Mouse (Mus musculus) neural tube, embryonic 11.5 days (tissue): ENCODE data around the gene Bcor. TPM values are rescaled to one million over a fixed set of nuclear protein-coding genes. Genes with fewer than 3 reads are reported as not detected.

Experiments
- ATAC-seq: fragments of 200-750 bp; cut with Nextera tagmentation; 2 replicates; pipeline ENCODE4 v1.8.0; 2017; ENCODE audit warnings: moderate number of reproducible peaks, mild to moderate bottlenecking, moderate TSS enrichment, moderate library complexity; ENCODE audit not compliant: insufficient read depth, low FRiP score, low TSS enrichment
- DNase-seq: peaks from one replicate; pipeline ENCODE4 v3.0.0-alpha.2; 2015; ENCODE audit warnings: low spot score
- H3K27ac ChIP-seq: fragments of 300-500 bp; sonication (generic); 2 replicates; pipeline ENCODE4 v1.5.1; 2014; ENCODE audit warnings: low read depth, mild to moderate bottlenecking, low read length
- H3K27me3 ChIP-seq: fragments of 300-500 bp; sonication (generic); 2 replicates; pipeline ENCODE4 v1.6.1; 2014; ENCODE audit warnings: mild to moderate bottlenecking, low read length, mixed read lengths; ENCODE audit not compliant: control insufficient read depth, insufficient read depth
- H3K36me3 ChIP-seq: fragments of 300-500 bp; sonication (generic); 2 replicates; pipeline ENCODE4 v1.6.1; 2014; ENCODE audit warnings: mild to moderate bottlenecking, low read length, moderate library complexity, mixed read lengths; ENCODE audit not compliant: control insufficient read depth, insufficient read depth
- H3K4me1 ChIP-seq: fragments of 300-500 bp; sonication (generic); 2 replicates; pipeline ENCODE4 v1.6.1; 2014; ENCODE audit warnings: low read length, mixed read lengths; ENCODE audit not compliant: control insufficient read depth, insufficient read depth
- H3K4me2 ChIP-seq: fragments of 300-500 bp; sonication (generic); 2 replicates; pipeline ENCODE4 v1.6.1; 2014; ENCODE audit warnings: low read depth, mild to moderate bottlenecking, moderate library complexity
- H3K4me3 ChIP-seq: fragments of 300-500 bp; sonication (generic); 2 replicates; pipeline ENCODE4 v1.5.1; 2014; ENCODE audit warnings: low read depth, low read length
- H3K9ac ChIP-seq: fragments of 300-500 bp; sonication (generic); 2 replicates; pipeline ENCODE4 v1.6.1; 2014; ENCODE audit warnings: mild to moderate bottlenecking, low read length
- H3K9me3 ChIP-seq: fragments of 300-500 bp; sonication (generic); 2 replicates; pipeline ENCODE4 v1.6.1; 2016; ENCODE audit warnings: low read length; ENCODE audit not compliant: control insufficient read depth
- WGBS: fragments of 180-500 bp; shearing (Covaris S2); extraction: QIAGEN DNeasy Blood & Tissue Kit; methylation state at CpG from one replicate; pipeline ENCODE4 v1.1.7; 2014; 5-methylcytosine and 5-hydroxymethylcytosine counted together
- polyA plus RNA-seq: library from polyadenylated mRNA; unstranded; fragments of >200 nt; fragmentation: Nextera tagmentation; extraction: Ambion mirVana; gene quantifications from 2 replicates; pipeline ENCODE4 v1.2.1, GENCODE M21; 2014

The Bcor gene
- polyA plus RNA-seq, 1 experiment from 2014 or later, result 26.7 TPM

- H3K27me3 ChIP-seq, result peaks cover 52% of the 10 kb centered on the region
- H3K4me1 ChIP-seq, result peaks cover 11% of the 10 kb centered on the region; the same call in 1 of the 2 replicates
- H3K9me3 ChIP-seq, result no peaks in the 10 kb centered on the region
- no peaks in the 10 kb centered on the region for H3K36me3 ChIP-seq
- peak; percentile 40 for DNase-seq
- H3K9ac ChIP-seq, result no peak overlapping the region
- H3K27ac ChIP-seq, result no peak overlapping the region
- no peak for ATAC-seq
- no peak overlapping the region for H3K4me3 ChIP-seq
- 9% methylated on average over 31 of the region's 31 CpGs for WGBS
- H3K4me2 ChIP-seq, result no peak overlapping the region
Measured at GRCm38 (mm10) chrX:12153141-12154095, 6.7 kb downstream of the Bcor start.

- 8% methylated on average over 36 of the region's 42 CpGs for WGBS
- H3K4me2 ChIP-seq, result peak overlapping the region; percentile 44
- no peaks in the 10 kb centered on the region for H3K9me3 ChIP-seq
- peak overlapping the region; percentile 35; the same call in 1 of the 2 replicates for H3K9ac ChIP-seq
- H3K36me3 ChIP-seq, result no peaks in the 10 kb centered on the region
- H3K27ac ChIP-seq, result no peak overlapping the region
- DNase-seq (peak; percentile 44), ATAC-seq (no peak)
- peaks cover 11% of the 10 kb centered on the region; the same call in 1 of the 2 replicates for H3K4me1 ChIP-seq
- H3K4me3 ChIP-seq, result peak overlapping the region; percentile 18
- peaks cover 42% of the 10 kb centered on the region for H3K27me3 ChIP-seq
Measured at GRCm38 (mm10) chrX:12151996-12152904, 7.9 kb downstream of the Bcor start.

- ATAC-seq, result no peak
- H3K9me3 ChIP-seq, result no peaks in the 10 kb centered on the region
- no peak overlapping the region for H3K27ac ChIP-seq
- H3K27me3 ChIP-seq, result peaks cover 38% of the 10 kb centered on the region
- H3K4me1 ChIP-seq, result peaks cover 5% of the 10 kb centered on the region; the same call in 1 of the 2 replicates
- peak overlapping the region; percentile 18 for H3K4me3 ChIP-seq
- no peaks in the 10 kb centered on the region for H3K36me3 ChIP-seq
- H3K9ac ChIP-seq, result peak overlapping the region; percentile 35; the same call in 1 of the 2 replicates
- 2% methylated on average over 43 of the region's 43 CpGs for WGBS
- DNase-seq, result peak; percentile 53
- peak overlapping the region; percentile 44 for H3K4me2 ChIP-seq
Measured at GRCm38 (mm10) chrX:12151269-12151995, 8.7 kb downstream of the Bcor start.

GRCm38 (mm10) chrX:12150425-12150824 is 9.7 kb downstream of the Bcor start:
- H3K27me3 ChIP-seq, result peaks cover 27% of the 10 kb centered on the region
- peak; percentile 21 for DNase-seq
- no peak overlapping the region for H3K27ac ChIP-seq
- H3K9me3 ChIP-seq, result no peaks in the 10 kb centered on the region
- H3K4me1 ChIP-seq, result peaks cover 2% of the 10 kb centered on the region; the same call in 1 of the 2 replicates
- no peak overlapping the region; the same call in 1 of the 2 replicates for H3K9ac ChIP-seq
- ATAC-seq, result no peak
- WGBS, result 15% methylated on average over 7 of the region's 7 CpGs
- H3K36me3 ChIP-seq, result no peaks in the 10 kb centered on the region
- H3K4me3 ChIP-seq, result no peak overlapping the region
- H3K4me2 ChIP-seq, result no peak overlapping the region

- no peak for ATAC-seq
- Histone ChIP-seq H3K4me2 (no peak overlapping the region), H3K9me3 (no peaks in the 10 kb centered on the region), H3K4me1 (peaks cover 2% of the 10 kb centered on the region; the same call in 1 of the 2 replicates), H3K36me3 (no peaks in the 10 kb centered on the region), H3K27me3 (peaks cover 6% of the 10 kb centered on the region; the same call in 1 of the 2 replicates), H3K4me3 (no peak overlapping the region), H3K9ac (no peak overlapping the region), H3K27ac (no peak overlapping the region)
- no peak for DNase-seq
- WGBS, result 25% methylated on average over 2 of the region's 2 CpGs
Measured at GRCm38 (mm10) chrX:12146263-12146662, 13.9 kb downstream of the Bcor start.

- H3K4me2 ChIP-seq, result no peak overlapping the region
- H3K9ac ChIP-seq, result no peak overlapping the region
- no peaks in the 10 kb centered on the region for H3K9me3 ChIP-seq
- peaks cover 22% of the 10 kb centered on the region for H3K27me3 ChIP-seq
- 61% methylated on average over 5 of the region's 5 CpGs for WGBS
- H3K4me3 ChIP-seq, result no peak overlapping the region
- ATAC-seq, result no peak
- H3K27ac ChIP-seq, result no peak overlapping the region
- H3K36me3 ChIP-seq, result no peaks in the 10 kb centered on the region
- H3K4me1 ChIP-seq, result peaks cover 12% of the 10 kb centered on the region
- DNase-seq, result no peak
Measured at GRCm38 (mm10) chrX:12142832-12143231, 17.3 kb downstream of the Bcor start.

- Histone ChIP-seq H3K4me1 (peaks cover 16% of the 10 kb centered on the region), H3K4me2 (peak overlapping the region; percentile 49), H3K27ac (0 out of 2 replicates have a peak overlapping the region, but pooled peaks have one; percentile 20), H3K36me3 (no peaks in the 10 kb centered on the region), H3K4me3 (peak overlapping the region; percentile 22), H3K27me3 (peaks cover 40% of the 10 kb centered on the region), H3K9ac (peak overlapping the region; percentile 66), H3K9me3 (no peaks in the 10 kb centered on the region)
- ATAC-seq, result no peak
- WGBS, result 1% methylated on average over 14 of the region's 51 CpGs
- DNase-seq, result peak; percentile 54
Measured at GRCm38 (mm10) chrX:12140086-12140740, 19.9 kb downstream of the Bcor start.
